Mouse (Mus musculus): ENCODE measurements at regions not wholly inside any gene's neighbourhood (a gene's known extent, or its start where the extent isn't known, plus 50 kb on each side); places are given as distances from the start of the nearest gene placed in this dataset.

GRCm38 (mm10) chr12:13094111-13094851, 152.6 kb upstream of the Mycn start:
- no peak overlapping the region for H3K4me3 ChIP-seq
- no peak overlapping the region for H3K4me2 ChIP-seq (replicated peaks)
- no peaks in the 10 kb centered on the region for H3K27me3 ChIP-seq
- no peaks in the 10 kb centered on the region for H3K4me1 ChIP-seq
- H3K27ac ChIP-seq, result no peak overlapping the region
- no peaks in the 10 kb centered on the region for H3K9me3 ChIP-seq
- 70% methylated on average over 9 of the region's 9 CpGs for WGBS
- H3K36me3 ChIP-seq, result no peaks in the 10 kb centered on the region
- no peak for ATAC-seq (ENCODE audit: insufficient number of reproducible peaks, insufficient read depth, low FRiP score, low TSS enrichment)
- no peak overlapping the region for H3K9ac ChIP-seq

GRCm38 (mm10) chr12:13085951-13086350, 144.2 kb upstream of the Mycn start:
- Histone ChIP-seq H3K36me3 (no peaks in the 10 kb centered on the region), H3K4me1 (peaks cover 7% of the 10 kb centered on the region; the same call in 1 of the 2 replicates), H3K4me2 (replicated peaks) (no peak overlapping the region), H3K4me3 (no peak overlapping the region), H3K9ac (no peak overlapping the region), H3K27me3 (no peaks in the 10 kb centered on the region), H3K27ac (no peak overlapping the region), H3K9me3 (no peaks in the 10 kb centered on the region)
- WGBS, result 28% methylated on average over 9 of the region's 9 CpGs
- ATAC-seq (ENCODE audit: insufficient number of reproducible peaks, insufficient read depth, low FRiP score, low TSS enrichment), result no peak

GRCm38 (mm10) chr12:13085484-13085883, 143.8 kb upstream of the Mycn start:
- no peaks in the 10 kb centered on the region for H3K9me3 ChIP-seq
- 63% methylated on average over 6 of the region's 6 CpGs for WGBS

GRCm38 (mm10) chr12:13083337-13084054, 141.8 kb upstream of the Mycn start:
- H3K9me3 ChIP-seq, result no peaks in the 10 kb centered on the region
- H3K4me2 ChIP-seq (replicated peaks), result no peak overlapping the region
- no peaks in the 10 kb centered on the region for H3K36me3 ChIP-seq
- WGBS, result 73% methylated on average over 8 of the region's 8 CpGs
- H3K27ac ChIP-seq, result no peak overlapping the region
- no peak overlapping the region for H3K9ac ChIP-seq
- H3K27me3 ChIP-seq, result no peaks in the 10 kb centered on the region
- H3K4me1 ChIP-seq, result peaks cover 26% of the 10 kb centered on the region
- H3K4me3 ChIP-seq, result no peak overlapping the region
- no peak for ATAC-seq (ENCODE audit: insufficient number of reproducible peaks, insufficient read depth, low FRiP score, low TSS enrichment)

More at GRCm38 (mm10) chr12:13085484-13085883, 143.8 kb upstream of the Mycn start:
- Histone ChIP-seq H3K27ac (no peak overlapping the region), H3K4me1 (peaks cover 12% of the 10 kb centered on the region; the same call in 1 of the 2 replicates), H3K36me3 (no peaks in the 10 kb centered on the region), H3K4me2 (replicated peaks) (no peak overlapping the region), H3K9ac (no peak overlapping the region), H3K4me3 (no peak overlapping the region), H3K27me3 (no peaks in the 10 kb centered on the region)
- ATAC-seq (ENCODE audit: insufficient number of reproducible peaks, insufficient read depth, low FRiP score, low TSS enrichment), result no peak

- Histone ChIP-seq H3K9ac (no peak overlapping the region), H3K27me3 (no peaks in the 10 kb centered on the region), H3K4me2 (replicated peaks) (no peak overlapping the region), H3K4me3 (no peak overlapping the region), H3K4me1 (peaks cover 42% of the 10 kb centered on the region), H3K9me3 (no peaks in the 10 kb centered on the region), H3K27ac (peak overlapping the region; percentile 26; the same call in 1 of the 2 replicates), H3K36me3 (no peaks in the 10 kb centered on the region)
- ATAC-seq (ENCODE audit: insufficient number of reproducible peaks, insufficient read depth, low FRiP score, low TSS enrichment), result no peak
- WGBS, result 38% methylated on average over 5 of the region's 5 CpGs
Measured at GRCm38 (mm10) chr12:13080791-13081190, 139.1 kb upstream of the Mycn start.

- Histone ChIP-seq H3K36me3 (no peaks in the 10 kb centered on the region), H3K4me1 (peaks cover 42% of the 10 kb centered on the region), H3K9ac (no peak overlapping the region), H3K27me3 (no peaks in the 10 kb centered on the region), H3K27ac (no peak overlapping the region), H3K9me3 (no peaks in the 10 kb centered on the region), H3K4me3 (no peak overlapping the region), H3K4me2 (replicated peaks) (no peak overlapping the region)
- no peak for ATAC-seq (ENCODE audit: insufficient number of reproducible peaks, insufficient read depth, low FRiP score, low TSS enrichment)
- WGBS, result 88% methylated on average over 3 of the region's 3 CpGs
Measured at GRCm38 (mm10) chr12:13079832-13080231, 138.1 kb upstream of the Mycn start.

- 7% methylated on average over 4 of the region's 4 CpGs for WGBS
- H3K27me3 ChIP-seq, result no peaks in the 10 kb centered on the region
- H3K27ac ChIP-seq, result peak overlapping the region; percentile 55; the same call in 1 of the 2 replicates
- no peak overlapping the region for H3K4me3 ChIP-seq
- no peak overlapping the region for H3K9ac ChIP-seq
- peaks cover 42% of the 10 kb centered on the region for H3K4me1 ChIP-seq
- no peak overlapping the region for H3K4me2 ChIP-seq (replicated peaks)
- H3K36me3 ChIP-seq, result no peaks in the 10 kb centered on the region
- no peaks in the 10 kb centered on the region for H3K9me3 ChIP-seq
- ATAC-seq (ENCODE audit: insufficient number of reproducible peaks, insufficient read depth, low FRiP score, low TSS enrichment), result no peak
Measured at GRCm38 (mm10) chr12:13077689-13078088, 136.0 kb upstream of the Mycn start.

GRCm38 (mm10) chr12:13076699-13077287, 135.1 kb upstream of the Mycn start:
- no peak overlapping the region for H3K4me3 ChIP-seq
- 21% methylated on average over 3 of the region's 3 CpGs for WGBS
- no peak for ATAC-seq (ENCODE audit: insufficient number of reproducible peaks, insufficient read depth, low FRiP score, low TSS enrichment)
- no peaks in the 10 kb centered on the region for H3K27me3 ChIP-seq
- H3K9me3 ChIP-seq, result no peaks in the 10 kb centered on the region
- no peak overlapping the region for H3K4me2 ChIP-seq (replicated peaks)
- H3K36me3 ChIP-seq, result no peaks in the 10 kb centered on the region
- H3K27ac ChIP-seq, result no peak overlapping the region
- H3K9ac ChIP-seq, result no peak overlapping the region
- H3K4me1 ChIP-seq, result peaks cover 42% of the 10 kb centered on the region

GRCm38 (mm10) chr12:13073126-13073886, 131.6 kb upstream of the Mycn start:
- Histone ChIP-seq H3K4me3 (no peak overlapping the region), H3K9me3 (0 out of 2 replicates have a peak, but pooled peaks cover under 1% of the 10 kb centered on the region), H3K4me1 (peaks cover 16% of the 10 kb centered on the region), H3K27me3 (no peaks in the 10 kb centered on the region), H3K27ac (no peak overlapping the region), H3K36me3 (no peaks in the 10 kb centered on the region), H3K9ac (no peak overlapping the region), H3K4me2 (replicated peaks) (no peak overlapping the region)
- ATAC-seq (ENCODE audit: insufficient number of reproducible peaks, insufficient read depth, low FRiP score, low TSS enrichment), result no peak
- WGBS, result 39% methylated on average over 4 of the region's 4 CpGs

GRCm38 (mm10) chr12:13067295-13067694, 125.6 kb upstream of the Mycn start:
- WGBS, result 63% methylated on average over 5 of the region's 5 CpGs
- H3K4me3 ChIP-seq, result no peak overlapping the region
- 0 out of 2 replicates have a peak, but pooled peaks cover 7% of the 10 kb centered on the region for H3K4me1 ChIP-seq
- no peak overlapping the region for H3K4me2 ChIP-seq (replicated peaks)
- H3K9ac ChIP-seq, result no peak overlapping the region
- ATAC-seq (ENCODE audit: insufficient number of reproducible peaks, insufficient read depth, low FRiP score, low TSS enrichment), result no peak
- H3K27ac ChIP-seq, result no peak overlapping the region
- no peaks in the 10 kb centered on the region for H3K27me3 ChIP-seq
- 0 out of 2 replicates have a peak, but pooled peaks cover 4% of the 10 kb centered on the region for H3K9me3 ChIP-seq
- H3K36me3 ChIP-seq, result no peaks in the 10 kb centered on the region

GRCm38 (mm10) chr12:13066604-13067181, 125.0 kb upstream of the Mycn start:
- no peaks in the 10 kb centered on the region for H3K36me3 ChIP-seq
- H3K4me3 ChIP-seq, result no peak overlapping the region
- H3K27ac ChIP-seq, result no peak overlapping the region
- no peak for ATAC-seq (ENCODE audit: insufficient number of reproducible peaks, insufficient read depth, low FRiP score, low TSS enrichment)
- WGBS, result 22% methylated on average over 6 of the region's 6 CpGs
- H3K4me2 ChIP-seq (replicated peaks), result no peak overlapping the region
- H3K4me1 ChIP-seq, result 0 out of 2 replicates have a peak, but pooled peaks cover 7% of the 10 kb centered on the region
- H3K27me3 ChIP-seq, result no peaks in the 10 kb centered on the region
- 0 out of 2 replicates have a peak, but pooled peaks cover 4% of the 10 kb centered on the region for H3K9me3 ChIP-seq
- H3K9ac ChIP-seq, result no peak overlapping the region

Measured in embryonic facial prominence, embryonic 12.5 days (tissue).